Mouse (Mus musculus) kidney, adult 11 months (tissue): ENCODE data around the gene Cep97.
"Not testable (repeated sequence)": the region's sequence is repeated elsewhere in the genome, so short reads cannot be mapped to it uniquely, and the experiment has no call there.

Experiments used
- DNase-seq: peaks from one replicate; pipeline ENCODE4 v3.0.0; 2022

Cep97 gene

DNA sequence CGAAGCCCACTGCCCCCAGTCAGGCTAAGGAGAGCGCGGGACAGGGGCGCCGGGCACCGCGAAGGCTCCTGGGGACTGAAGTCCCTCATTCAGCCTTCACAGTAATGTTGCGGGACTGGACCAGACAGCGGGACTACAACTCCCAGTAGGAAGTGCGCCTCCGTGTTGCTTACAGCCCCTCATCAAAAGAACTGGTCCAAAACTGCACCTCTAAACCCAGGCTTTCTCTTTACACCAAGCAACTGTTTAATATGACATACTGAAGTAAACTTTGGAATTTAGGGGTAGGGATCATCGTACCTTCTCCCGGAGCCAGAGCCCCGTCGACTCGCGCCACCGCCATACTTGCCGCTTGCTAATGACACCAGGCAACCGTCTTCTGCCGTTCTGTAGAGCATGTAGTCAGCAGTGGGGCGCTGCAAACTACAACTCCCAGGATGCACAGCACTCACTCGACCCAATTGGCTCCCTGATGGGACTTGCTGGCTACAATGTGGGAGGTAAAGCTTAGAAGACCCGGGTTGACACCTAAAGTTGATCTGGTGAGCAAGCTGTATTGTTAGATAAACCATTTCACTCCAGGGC is at the start of gene Cep97:
TSS of gene Cep97 (minus strand) at position 403 of the 585 bp plus-strand sequence.
- DNase-seq, result peak; percentile 96

DNA sequence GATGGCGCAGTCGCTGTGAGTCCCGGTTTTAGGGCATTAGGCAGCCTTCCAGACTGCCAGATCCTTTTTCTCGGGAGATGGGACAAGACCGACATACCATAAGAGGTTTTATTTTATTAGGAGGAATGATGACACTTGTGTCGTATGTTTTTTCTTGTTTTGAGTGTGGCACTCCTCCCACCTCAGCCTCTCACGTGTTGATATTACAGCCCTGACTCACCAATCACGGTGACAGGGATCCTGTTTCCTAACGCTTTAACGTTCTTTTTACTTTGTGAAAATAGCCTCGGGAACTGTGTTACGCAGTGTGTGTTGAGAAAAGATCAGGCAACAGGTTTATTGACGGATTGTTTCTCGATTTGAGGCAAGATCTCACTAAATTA is 40.2 kb upstream of the Cep97 start:
- DNase-seq, result no peak

DNA sequence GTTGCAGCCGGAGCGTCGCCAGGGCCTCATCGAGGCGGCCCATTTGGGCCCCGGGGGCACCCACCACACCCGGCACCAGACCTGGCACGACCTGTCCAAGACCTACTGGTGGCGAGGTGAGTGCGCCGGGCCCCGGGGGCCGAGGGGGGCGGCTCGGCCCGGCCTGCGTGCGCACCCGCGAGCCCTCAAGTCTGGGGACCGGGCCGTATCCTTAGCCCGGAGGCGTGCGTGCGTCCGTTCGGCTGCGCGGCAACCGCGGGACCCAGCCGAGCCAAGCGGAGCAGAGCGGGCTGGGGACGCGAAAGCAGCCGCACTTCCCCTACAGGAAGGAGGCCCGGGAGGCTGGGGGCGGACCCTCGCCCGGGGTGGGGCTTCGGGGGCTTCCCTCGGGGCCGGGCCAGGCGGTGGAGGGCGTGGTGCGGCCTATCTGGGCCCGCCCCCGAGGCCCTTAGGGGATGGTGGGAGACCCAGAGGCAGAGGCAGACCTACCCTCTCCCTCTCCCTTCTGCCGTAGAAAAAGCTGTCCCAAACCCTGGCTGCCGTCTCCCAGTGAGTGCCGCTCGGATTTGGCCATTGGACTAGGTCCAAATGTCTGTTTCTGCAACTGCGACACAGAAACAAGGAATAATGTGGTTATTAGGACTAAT is 39.7 kb upstream of the Cep97 start:
- peak; percentile 90 for DNase-seq

DNA sequence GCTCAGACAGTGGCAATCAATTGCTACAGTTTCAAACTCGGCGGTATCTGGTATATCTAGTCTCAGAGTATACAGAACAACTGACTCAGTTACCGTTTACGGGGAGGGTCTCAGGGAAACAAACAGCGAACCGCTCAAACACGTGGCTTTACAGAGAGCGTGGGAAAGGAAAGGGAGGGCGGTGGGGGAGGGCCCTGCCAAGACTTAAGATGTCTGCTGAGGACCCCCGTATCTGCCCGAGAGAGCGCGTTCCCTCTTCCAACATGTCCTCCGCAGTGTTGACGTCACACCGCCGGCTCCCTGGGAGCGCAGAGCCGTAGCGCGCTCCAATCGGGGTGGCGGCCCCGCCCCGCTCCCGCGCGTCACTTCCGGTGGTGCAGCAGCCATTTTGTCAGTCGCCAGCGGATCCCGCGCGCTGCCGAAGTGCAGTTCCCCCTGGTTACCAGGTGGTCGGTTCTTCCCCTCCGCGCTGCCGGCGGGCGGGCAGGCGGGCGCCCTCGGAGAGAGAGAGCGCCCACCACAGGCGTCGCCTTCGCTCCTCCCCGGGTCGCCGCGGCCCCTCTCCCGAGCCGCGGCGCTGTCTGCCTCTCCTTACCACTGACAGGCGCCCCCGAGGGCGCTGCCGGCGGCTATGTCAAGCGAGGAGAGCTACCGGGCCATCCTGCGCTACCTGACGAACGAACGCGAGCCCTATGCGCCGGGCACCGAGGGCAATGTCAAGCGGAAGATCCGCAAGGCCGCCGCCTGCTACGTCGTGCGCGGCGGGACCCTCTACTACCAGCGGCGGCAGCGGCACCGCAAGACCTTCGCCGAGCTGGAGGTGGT is 39.0 kb upstream of the Cep97 start, which contains the start of gene Zbtb11:
TSS of gene Zbtb11 (plus strand) at position 453 of the 825 bp plus-strand sequence.
- DNase-seq, result peak; percentile 97

DNA sequence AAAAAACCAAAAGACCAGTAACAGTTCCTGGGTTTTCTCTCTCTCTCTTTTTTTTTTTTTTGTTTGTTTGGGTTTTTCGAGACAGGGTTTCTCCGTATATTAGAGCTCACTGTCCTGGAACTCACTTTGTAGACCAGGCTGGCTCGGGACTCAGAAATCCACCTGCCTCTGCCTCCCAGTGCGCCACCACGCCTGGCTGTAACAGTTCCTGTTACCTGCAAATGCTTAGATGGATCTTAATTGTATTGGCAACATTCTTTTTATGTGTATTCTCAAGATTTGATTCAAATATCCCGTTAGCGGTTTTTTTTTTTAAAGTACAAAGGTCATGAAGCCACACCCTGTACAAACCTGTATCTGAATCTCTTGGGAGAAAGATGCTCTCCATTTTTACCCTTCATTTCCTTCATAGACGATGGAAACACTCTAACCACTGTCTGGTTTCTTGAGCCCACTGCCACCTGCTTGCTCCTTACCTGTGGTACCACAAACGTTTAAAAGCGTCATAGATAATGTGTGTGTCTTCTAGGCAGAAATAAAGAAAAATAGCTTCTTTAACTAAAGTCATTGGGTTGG is 38.1 kb upstream of the Cep97 start:
- no peak for DNase-seq

DNA sequence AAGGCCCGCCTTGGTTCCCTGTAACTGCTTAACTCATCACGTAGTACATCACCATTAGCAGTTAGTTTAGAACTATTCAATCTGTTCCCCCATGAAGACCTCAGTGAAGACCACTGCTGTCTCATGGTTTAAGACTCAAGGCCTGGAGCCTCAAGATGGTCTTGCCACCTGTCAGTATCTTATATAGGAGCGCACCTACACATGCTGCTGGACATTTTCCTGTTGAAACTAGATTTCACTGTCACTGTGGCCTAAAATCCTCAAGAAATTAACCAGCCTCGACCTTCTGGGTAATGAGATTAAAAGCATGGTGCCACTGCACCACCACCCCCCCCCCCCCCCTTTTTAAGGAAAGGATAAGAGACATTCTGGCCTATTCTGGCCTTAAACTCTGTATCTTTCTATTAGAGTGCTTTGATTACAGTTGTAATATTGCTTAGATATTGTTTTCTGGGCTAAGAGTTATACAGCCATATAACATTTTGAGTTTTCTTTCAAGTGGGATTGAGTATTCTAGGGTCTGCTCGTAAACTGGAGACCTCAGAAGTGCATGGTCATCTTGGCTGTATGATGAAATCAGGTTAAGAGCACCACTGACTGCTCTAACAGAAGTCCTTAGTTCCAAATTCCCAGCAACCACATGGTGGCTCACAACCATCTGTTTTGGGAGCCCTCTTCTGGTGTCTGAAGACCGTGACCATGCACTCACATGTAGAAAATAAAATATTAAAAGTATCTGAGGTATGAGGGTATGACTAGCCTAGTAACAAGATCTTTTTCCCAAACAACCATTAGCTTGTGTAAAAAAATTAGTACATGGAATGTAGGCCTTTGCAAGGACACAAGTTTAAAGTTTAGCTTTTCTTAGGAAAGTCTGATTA is 37.3 kb upstream of the Cep97 start:
- DNase-seq, result no peak

DNA sequence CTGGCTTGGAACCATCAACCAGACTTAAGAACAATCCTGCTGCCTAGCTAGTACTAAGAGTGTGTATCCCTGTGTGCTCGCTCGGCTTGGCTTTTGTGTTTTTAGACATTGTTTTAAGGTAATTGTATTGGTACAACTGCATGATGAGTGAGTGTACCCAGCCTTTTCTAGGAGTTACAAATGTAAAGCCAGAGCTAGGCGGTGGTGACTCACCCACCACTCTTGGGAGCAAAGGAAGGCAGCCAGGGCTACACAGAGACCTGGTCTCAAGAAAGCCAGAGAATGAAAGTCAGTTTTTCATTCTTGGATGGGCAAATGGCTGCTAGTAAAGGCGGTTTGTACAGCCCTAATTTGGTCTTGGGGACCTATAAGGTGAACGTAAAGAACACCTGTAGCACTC is 35.8 kb upstream of the Cep97 start:
- no peak for DNase-seq

DNA sequence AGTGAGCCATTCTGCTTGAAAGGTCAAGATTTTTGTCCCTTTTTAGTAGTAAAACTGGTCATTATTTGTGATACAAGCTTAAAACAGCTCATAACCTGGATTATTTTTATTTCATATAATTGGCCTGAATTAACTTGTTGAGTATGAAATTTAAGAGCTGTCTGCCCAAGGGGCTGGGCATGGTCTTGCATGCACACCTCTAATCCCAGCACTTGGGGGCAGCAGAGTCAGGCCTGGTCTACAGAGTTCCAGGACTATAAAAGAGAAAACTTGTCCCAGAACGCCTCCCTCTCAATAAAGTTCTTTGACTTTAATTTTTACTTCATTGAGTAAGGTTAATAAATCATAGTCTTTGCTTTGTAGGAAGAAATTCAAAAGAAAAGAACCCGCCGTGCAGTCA is 34.5 kb upstream of the Cep97 start:
- no peak for DNase-seq

DNA sequence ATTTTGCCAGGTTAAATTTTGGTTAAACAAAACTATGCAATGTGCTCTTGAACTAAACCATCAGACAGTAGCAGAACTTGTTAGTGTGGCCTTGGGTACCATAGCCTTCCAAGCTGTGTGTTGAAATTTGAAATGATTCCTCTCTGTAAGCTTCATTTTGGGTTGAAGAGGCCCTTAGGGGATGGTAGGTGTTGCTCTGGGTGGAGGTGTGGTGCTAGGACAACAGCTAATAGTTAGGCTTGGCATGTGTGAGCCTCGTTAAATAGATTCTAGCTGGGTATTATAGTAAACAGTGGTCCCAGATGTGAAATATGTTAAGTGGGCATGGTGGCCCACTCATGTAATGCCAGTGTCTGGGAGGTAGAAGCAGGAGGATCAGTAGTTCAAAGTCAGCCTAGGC is 32.6 kb upstream of the Cep97 start:
- DNase-seq, result no peak

DNA sequence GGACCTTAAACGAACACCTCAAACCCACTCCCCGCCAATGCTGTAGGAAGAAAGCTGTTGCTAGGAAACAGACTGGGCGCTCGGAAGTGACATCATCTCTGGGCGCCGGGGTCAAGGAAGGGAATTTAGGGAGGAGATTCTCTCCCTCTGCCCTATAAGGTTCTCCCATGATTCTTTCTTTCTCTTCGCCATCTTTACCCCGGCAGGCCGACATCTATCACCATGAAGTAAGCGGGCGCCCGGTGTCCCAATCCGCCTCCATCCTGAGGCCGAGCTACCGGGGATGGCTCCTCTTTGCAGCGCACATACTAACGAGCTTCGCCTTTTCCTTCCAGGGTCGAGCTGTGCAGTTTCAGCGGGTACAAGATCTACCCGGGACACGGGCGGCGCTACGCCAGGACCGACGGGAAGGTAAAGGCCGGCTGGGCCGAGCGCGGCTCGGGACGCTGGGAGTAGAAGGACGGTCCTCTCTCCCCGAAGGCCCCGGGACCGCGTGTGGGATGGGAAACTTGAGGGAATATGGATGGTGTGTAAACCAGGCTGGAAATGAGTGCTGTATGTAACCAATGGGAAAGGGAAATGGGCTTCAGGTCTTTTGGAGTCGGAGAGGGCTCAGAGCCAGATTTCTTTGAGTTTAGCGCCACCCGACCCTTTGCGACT is 31.7 kb upstream of the Cep97 start, which contains the start of gene Rpl24:
TSS of gene Rpl24 (plus strand) at position 64 of the 660 bp plus-strand sequence.
- DNase-seq, result peak; percentile 94

DNA sequence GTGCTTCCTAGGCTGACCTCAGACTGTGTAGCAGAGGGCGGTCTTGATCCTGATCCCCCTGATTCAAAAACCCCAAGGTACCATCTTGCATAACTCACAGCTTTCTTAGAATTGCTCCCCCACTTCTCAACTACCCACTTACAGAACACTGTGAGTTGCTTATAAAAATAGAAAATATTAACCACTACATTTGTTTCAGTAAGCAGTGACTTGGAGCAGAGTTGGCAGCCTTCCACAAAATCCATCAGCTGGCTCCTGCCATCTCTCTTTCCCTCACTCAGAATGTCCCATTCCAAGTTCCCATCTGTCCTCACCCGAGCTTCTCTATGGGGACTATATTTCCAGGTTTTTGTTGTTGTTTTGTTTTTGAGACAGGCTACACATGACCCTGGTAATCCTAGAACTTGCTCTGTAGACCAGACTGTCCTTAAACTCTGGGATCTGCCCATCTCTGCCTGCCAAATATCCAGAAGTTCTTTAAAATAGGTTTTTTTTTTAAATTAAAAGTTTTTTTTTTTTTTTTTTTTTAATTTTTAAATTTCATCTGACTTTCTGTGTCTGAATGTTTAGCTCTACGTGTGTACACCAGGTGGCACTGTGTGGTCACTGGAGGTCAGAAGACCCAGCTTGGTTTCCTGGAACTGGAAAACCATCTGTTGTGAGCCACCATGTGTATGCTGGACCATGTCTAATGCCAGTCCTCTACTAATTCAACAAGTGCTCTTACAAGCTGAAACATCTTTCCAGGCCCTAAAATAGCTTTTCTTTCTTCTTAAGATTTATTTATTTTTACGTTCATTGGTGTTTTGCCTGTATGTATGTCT is 29.7 kb upstream of the Cep97 start:
- peak; percentile 24 for DNase-seq

DNA sequence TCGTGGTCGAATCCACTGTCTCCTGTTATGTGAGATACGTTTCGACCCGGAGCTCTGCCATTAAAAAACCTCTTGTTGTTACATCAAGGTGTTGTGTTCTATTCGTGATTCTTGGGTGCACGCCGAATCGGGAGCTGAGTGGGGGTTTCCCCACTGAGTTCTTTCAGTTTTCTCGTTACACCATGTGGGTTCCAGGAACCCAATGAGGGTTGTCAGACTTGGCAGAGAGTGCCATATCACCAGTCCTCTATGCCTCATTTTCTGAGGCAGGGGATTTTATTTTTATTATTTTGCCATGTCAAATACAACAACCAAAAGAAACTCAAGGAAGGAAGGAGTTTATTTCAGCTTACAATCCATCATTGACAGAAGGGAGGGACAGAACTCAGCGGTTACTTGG is 28.4 kb upstream of the Cep97 start:
- DNase-seq, result not testable (repeated sequence)

DNA sequence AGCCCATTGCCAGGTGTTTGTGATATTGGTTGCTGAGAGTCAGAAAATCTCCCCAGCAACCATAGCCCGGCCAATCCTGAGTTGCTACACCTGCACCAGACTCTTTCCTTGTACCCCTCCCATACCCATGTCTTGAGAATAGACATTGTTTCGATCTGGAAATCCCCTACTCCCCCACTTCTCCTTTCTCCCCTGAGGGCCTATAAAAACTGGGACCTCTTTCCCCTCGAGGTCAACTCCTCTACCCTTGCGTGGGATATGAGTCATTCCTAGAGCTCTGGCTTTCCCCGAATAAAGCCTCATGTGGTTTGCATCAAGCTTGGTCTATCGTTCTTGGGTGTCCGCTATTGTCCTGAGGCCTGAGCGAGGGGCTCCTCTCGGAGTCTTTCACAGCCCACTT is 19.5 kb upstream of the Cep97 start:
- not testable (repeated sequence) for DNase-seq

DNA sequence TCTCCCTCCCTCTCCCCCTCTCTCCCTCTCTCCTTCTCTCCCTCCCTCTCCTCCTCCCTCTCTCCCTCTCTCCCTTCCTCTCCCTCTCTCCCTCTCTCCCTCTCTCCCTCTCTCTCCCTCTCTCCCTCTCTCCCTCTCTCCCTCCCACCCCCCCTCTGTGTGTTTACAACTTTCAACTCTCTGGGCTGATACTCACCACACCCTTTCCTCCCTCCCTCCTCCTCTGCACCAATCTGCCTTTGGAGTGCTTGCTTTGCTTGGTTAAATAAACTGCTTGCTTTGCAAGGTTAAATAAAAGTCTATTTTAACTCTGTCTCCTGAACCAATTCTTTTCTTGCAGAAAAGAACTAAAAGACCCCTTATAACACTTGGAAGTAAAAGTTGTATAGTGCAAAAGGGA is 18.1 kb upstream of the Cep97 start:
- no peak for DNase-seq

DNA sequence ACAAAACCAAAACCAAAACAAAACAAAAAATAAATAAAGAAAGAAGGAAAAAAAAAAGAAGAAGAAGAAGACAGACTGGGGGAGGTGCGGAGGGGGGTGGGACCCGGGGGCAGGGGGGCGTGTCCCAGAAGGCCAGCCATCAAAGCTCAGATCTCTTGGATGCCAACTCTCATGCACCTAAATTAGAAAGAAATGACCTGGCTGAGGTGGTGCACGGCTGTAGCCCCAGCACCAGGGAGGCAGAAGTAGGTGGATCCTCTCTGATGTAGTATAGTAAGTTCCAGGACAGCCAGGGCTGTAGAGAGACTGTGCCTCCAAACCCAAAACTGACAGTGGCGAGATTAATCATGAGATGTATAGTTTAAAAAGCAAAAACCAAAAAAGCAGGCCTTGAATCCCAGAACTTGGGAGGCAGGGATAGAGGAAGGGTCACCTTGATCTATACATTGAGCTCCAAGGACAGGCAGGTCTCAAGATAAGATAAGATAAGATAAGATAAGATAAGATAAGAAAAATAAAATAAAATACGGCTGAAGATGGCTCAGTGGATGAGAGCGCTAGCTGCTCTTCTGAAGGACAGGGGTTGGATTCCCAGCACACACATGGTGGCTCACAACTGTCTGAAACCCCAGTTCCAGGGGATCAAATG is 17.1 kb upstream of the Cep97 start:
- no peak for DNase-seq

DNA sequence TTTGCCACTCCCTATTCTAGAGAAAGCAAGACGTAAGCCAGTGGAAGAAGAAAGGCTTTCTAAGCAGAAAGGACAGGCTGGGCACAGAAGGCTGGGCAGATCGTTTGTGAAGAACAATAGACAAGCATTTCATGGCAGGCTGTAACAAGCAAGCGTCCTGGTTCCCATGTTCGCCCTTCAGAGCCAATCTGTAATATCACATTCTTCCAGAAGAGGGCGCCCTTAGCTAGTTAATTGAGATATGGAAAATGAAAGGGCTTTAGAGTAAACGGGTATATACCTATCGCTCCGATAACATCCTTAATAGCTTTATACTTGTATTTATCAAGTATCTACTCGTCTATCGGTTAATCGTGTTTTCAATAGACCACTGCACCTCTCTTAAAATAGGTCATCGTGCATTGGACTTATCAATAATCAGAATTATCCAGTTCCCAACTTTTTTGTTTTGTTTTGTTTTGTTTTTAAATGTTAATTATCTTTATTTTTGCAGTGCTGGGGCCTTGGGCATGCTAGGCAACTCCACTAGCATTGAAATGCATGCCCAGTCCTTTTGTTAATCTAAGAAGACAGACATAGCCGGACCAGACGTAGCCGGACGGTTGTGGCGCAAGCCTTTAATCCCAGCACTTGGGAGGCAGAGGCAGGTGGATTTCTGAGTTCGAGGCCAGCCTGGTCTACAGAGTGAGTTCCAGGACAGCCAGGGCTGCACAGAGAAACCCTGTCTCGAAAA is 16.5 kb upstream of the Cep97 start:
- peak; percentile 43 for DNase-seq

DNA sequence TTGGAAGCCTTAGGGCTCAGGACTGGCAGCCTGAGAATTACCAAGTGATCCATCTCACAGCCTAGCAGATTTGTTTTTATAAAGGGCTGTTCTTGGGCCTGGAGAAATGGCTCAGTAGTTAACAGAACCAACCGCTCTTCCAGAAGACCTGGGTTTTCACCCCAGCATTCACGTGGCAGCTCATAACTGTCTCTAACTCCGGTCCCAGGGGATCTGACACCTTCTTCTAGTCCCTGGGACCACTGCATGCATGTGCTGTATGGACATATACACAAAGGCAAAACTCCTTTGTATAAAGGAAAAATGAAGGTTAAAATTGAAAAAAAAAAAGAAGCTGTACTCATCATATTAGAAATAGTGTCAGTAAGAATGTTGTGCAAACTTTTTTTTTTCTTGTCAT is 15.8 kb upstream of the Cep97 start:
- no peak for DNase-seq

DNA sequence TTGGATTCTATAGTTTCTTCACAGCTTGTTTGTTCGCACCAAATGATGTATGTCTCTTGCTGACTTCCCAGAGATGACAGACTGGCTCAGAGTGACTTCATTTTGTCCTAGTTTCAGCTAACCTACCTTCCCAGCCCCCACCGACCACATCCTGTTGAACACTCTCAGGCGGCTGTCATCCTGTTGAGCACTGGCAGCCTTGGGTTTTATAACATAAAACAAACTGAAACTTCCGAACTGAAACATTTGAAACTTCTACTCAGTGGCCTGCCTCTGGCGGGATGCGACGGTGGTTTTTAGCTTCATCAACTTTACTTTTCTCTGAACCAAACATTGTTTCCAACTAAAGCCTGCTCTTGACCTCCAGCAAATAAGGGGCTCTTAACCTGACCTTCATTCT is 14.3 kb upstream of the Cep97 start:
- DNase-seq, result peak; percentile 7

DNA sequence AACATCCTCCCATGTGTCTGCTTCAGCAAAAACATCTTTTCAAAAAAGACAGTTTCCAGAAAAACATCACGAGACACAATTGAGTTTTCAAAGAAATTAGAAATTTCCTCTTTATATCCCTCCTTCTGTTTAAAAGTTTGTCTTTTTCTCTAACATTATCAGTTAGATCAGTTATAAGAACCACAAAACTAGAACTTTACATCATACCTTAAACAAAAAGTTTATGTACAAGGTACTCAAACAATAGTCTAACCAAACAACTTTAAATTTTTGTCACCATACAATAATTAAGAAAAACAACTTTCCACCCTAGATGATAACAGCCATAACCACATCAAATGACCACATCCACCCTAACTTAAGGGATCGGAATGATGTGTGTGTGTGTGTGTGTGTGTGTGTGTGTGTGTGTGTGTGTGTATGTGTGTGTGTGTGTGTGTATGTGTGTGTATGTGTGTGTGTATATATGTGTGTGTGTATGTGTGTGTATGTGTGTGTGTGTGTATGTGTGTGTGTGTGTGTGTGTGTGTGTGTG is 13.3 kb upstream of the Cep97 start:
- not testable (repeated sequence) for DNase-seq

DNA sequence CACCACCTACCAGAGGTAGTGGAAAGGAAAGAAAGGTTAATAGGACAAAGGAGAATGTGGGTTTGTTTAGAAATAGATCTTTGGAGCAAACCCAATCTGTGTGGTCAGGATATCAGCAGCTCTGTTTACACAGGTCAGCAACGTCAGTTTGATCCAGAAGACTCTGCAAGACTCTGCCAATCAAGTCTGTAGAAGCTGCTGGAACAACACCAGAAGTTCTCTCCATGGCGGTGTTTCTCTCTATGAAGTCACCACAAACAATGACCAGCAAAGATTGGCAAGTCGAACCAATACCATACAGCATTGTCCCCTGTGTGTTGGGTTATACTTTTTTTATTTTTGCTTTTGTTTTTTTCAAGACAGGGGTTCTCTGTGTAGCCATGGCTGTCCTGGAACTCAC is 12.6 kb upstream of the Cep97 start:
- no peak for DNase-seq
